Mouse (Mus musculus): ENCODE results near the gene Kbtbd13.
A peak's percentile ranks its signal among the peaks of the same experiment; 100 is the strongest.

Kbtbd13 gene

DNA sequence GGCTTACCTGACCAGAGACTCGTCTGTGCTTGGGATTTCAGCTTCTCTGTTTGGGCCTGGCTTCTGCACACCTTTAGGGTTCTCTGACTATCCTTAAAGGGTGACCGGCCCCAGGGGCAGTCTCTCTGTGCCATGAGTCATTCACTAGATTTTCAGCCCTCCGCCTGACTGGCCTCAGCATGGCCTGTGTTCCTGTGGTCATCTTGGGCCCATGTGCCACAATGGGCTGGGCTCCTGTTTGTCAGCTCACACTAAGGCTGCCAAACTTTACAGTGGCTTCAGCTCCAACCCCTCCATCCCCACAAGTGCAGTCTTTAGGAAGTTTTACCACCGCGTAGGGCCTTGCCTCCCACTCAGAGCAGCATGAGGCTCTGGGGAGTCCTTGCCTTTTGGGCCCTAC lies 38.2 kb downstream of the Kbtbd13 start:
- no peak for DNase-seq (ENCODE audit: low spot score in 2 of 2)

GRCm38 (mm10) chr9:65347112-65347850 lies 44.2 kb downstream of the Kbtbd13 start:
- DNase-seq (ENCODE audit: low spot score in 2 of 2), result no peak

DNA sequence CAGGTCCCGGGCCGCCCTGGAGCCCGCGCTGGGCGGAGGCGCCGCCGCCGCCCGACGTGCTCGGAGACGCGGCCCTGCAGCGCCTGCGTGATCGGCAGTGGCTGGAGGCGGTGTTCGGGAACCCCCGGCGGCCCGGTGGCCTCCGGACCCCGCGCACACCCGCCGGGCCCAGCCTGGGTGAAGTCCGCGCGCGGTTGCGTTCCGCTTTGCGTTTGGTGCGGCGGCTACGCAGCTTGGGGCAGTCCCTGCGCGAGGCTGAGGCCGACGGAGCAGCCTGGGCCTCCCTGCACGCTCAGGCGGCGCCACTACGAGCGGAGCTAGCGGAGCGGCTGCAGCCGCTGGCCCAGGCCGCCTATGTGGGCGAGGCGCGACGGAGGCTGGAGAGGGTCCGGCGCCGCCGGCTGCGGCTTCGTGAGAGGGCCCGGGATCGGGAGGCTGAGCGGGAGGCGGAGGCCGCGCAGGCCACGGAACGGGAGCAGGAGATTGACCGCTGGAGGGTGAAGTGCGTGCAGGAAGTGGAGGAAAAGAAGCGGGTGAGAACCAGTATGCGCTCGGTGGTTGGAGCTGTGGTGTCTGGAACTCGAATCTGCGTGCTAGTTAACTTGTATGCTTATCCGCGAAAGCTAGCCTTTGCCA lies 44.9 kb downstream of the Kbtbd13 start:
- DNase-seq (ENCODE audit: low spot score in 2 of 2), result peak; percentile 13 to 14

DNA sequence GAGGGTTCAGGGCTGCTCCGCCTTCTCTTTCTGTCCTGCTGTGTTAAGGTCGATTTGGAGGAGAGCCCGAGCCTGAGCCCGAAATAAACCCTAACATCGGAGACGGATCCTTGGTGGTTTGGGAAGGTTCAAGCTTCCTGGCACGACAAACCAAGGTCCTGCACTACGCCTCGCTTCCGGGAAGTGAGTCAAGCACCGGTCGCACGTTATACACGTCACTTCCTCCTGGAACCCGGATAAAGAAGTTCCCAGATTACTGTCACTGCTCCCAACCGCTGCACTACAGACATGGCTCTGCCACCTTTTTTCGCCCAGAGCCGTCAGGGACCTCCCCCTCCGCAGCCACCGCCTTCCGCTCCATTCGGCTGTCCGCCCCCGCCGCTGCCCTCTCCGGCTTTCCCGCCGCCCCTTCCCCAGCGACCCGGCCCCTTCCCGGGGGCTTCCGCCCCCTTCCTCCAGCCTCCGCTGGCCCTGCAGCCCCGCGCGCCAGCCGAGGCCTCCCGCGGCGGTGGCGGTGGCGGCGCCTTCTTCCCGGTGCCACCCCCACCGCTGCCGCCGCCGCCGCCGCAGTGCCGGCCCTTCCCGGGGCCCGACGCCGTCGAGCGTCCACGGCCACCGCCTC lies 45.5 kb downstream of the Kbtbd13 start, which contains the start of gene Pdcd7:
Gene Pdcd7, plus strand, starts transcription at position 251 of the 622 bp plus-strand sequence.
- peak; percentile 93 to 96 for DNase-seq (ENCODE audit: low spot score in 2 of 2)

DNA sequence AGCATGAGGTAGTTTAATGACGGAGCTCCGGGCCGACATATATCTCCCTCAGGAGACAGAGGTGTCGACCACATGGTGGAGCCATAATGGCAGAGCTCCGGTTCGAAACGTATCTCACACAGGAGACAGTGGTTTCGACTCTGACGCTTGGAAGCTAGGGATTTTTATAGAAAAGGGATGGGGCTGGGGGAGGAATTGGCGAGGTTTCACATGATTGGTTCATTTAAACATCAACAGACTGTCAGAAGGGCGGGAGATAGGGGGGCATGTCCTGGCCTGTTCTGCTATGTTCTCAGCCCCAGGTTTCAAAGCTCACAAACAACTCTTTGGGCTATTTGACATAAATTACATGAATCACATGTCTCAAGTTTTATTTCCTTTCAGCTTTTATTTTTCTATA lies 46.0 kb downstream of the Kbtbd13 start:
- DNase-seq (ENCODE audit: low spot score in 2 of 2), result peak in 1 of 2 experiments; percentile 13

- no peak for DNase-seq (ENCODE audit: low spot score in 2 of 2)
Measured at GRCm38 (mm10) chr9:65340414-65340813, 51.0 kb downstream of the Kbtbd13 start.

- no peak for DNase-seq (ENCODE audit: low spot score in 2 of 2)
Measured at GRCm38 (mm10) chr9:65339146-65339545, 52.3 kb downstream of the Kbtbd13 start.

All from right cerebral cortex, postnatal 36 days (tissue).